Mouse (Mus musculus) CH12.LX (cell line): ENCODE data around the gene 2310079G19Rik. TPM values are rescaled to one million over a fixed set of nuclear protein-coding genes. Genes with fewer than 3 reads are reported as not detected.

ENCODE experiments used
- DNase-seq: peaks from one replicate; pipeline ENCODE4 v3.0.0-alpha.2; 2013; ENCODE audit errors: extremely low read depth
- H3K27ac ChIP-seq: 2 replicates; pipeline ENCODE4 v1.5.1; 2012; ENCODE audit warnings: low read depth, mild to moderate bottlenecking, control low read depth, moderate library complexity; ENCODE audit not compliant: insufficient read depth
- H3K27me3 ChIP-seq: replicated peaks from 2 replicates; pipeline ENCODE3; 2012; ENCODE audit warnings: inconsistent platforms
- H3K36me3 ChIP-seq, 2 experiments: replicated peaks in 1 of 2; 2 replicates each; pipeline versions ENCODE3 to v1.6.1; 2012; ENCODE audit warnings: inconsistent platforms in 1 of 2, low read length in 1 of 2, mild to moderate bottlenecking in 1 of 2, mixed read lengths in 1 of 2, moderate library complexity in 1 of 2; ENCODE audit not compliant: control insufficient read depth in 1 of 2, insufficient read depth in 1 of 2
- H3K4me1 ChIP-seq, 2 experiments: 2 replicates each; pipeline ENCODE4 v1.6.1; 2012; ENCODE audit warnings: inconsistent platforms in 1 of 2, moderate library complexity in 1 of 2; ENCODE audit not compliant: insufficient read depth in 2 of 2, control insufficient read depth in 1 of 2
- H3K4me2 ChIP-seq: 2 replicates; pipeline ENCODE4 v1.6.1; 2012; ENCODE audit warnings: low read depth, mild to moderate bottlenecking, control low read depth; ENCODE audit not compliant: poor library complexity, insufficient read depth, severe bottlenecking
- H3K4me3 ChIP-seq, 3 experiments: fragments of 150-350 bp in 1 of 3; sonication (generic) in 1 of 3; replicated peaks in 1 of 3; 2 replicates each; pipeline versions ENCODE3 to v1.5.1; 2011 to 2012; ENCODE audit warnings: low read depth in 2 of 3, low read length in 2 of 3, mild to moderate bottlenecking in 2 of 3, moderate library complexity in 2 of 3, control low read depth in 1 of 3, improper control_type of control experiment in 1 of 3, inconsistent platforms in 1 of 3, mixed read lengths in 1 of 3; ENCODE audit not compliant: poor library complexity in 1 of 3
- H3K79me2 ChIP-seq: replicated peaks from 2 replicates; pipeline ENCODE4 v1.6.1; 2012; ENCODE audit warnings: mild to moderate bottlenecking, moderate library complexity; ENCODE audit not compliant: control insufficient read depth, poor library complexity, insufficient read depth, severe bottlenecking; ENCODE audit errors: extremely low read depth
- H3K9ac ChIP-seq: 2 replicates; pipeline ENCODE4 v1.6.1; 2012; ENCODE audit warnings: low read depth, mild to moderate bottlenecking, control low read depth, moderate library complexity; ENCODE audit not compliant: insufficient read depth
- H3K9me3 ChIP-seq: replicated peaks from 2 replicates; pipeline ENCODE3; 2012; ENCODE audit warnings: low read length, inconsistent platforms, mixed read lengths
- BHLHE40 ChIP-seq: IDR thresholded peaks from 2 replicates; pipeline ENCODE4 v1.6.1; 2011; ENCODE audit warnings: mild to moderate bottlenecking, low read depth, low read length, improper control_type of control experiment
- CHD1 ChIP-seq: IDR thresholded peaks from 2 replicates; pipeline ENCODE4 v1.6.1; 2012; ENCODE audit warnings: low read depth, low read length, improper control_type of control experiment, inconsistent platforms
- CTCF ChIP-seq, 2 experiments: IDR thresholded peaks in 1 of 2; conservative IDR thresholded peaks in 1 of 2; 2 replicates each; pipeline ENCODE4 v1.5.1; 2011 to 2012; ENCODE audit warnings: low read depth in 2 of 2, low read length in 2 of 2, improper control_type of control experiment in 1 of 2, inconsistent platforms in 1 of 2, mild to moderate bottlenecking in 1 of 2, moderate library complexity in 1 of 2
- E2F4 ChIP-seq: IDR thresholded peaks from 2 replicates; pipeline ENCODE4 v1.6.1; 2011; ENCODE audit warnings: low read depth, low read length, improper control_type of control experiment; ENCODE audit not compliant: insufficient replicate concordance
- ETS1 ChIP-seq: conservative IDR thresholded peaks from 2 replicates; pipeline ENCODE4 v1.6.1; 2012; ENCODE audit warnings: low read depth, mild to moderate bottlenecking, inconsistent platforms, low read length, improper control_type of control experiment, moderate library complexity
- IRF4 ChIP-seq: IDR thresholded peaks from 2 replicates; pipeline ENCODE4 v1.6.1; 2014; ENCODE audit warnings: low read depth, mild to moderate bottlenecking, inconsistent platforms, low read length, improper control_type of control experiment
- JUND ChIP-seq: conservative IDR thresholded peaks from 2 replicates; pipeline ENCODE4 v1.6.1; 2011; ENCODE audit warnings: low read depth, low read length, improper control_type of control experiment
- KAT2A ChIP-seq: IDR thresholded peaks from 2 replicates; pipeline ENCODE4 v1.6.1; 2012; ENCODE audit warnings: low read length, improper control_type of control experiment, inconsistent platforms; ENCODE audit not compliant: insufficient replicate concordance
- MAFK ChIP-seq: IDR thresholded peaks from 2 replicates; pipeline ENCODE4 v1.6.1; 2011; ENCODE audit warnings: low read length, improper control_type of control experiment; ENCODE audit not compliant: insufficient replicate concordance
- MAX ChIP-seq: IDR thresholded peaks from 2 replicates; pipeline ENCODE4 v1.6.1; 2011; ENCODE audit warnings: low read length, improper control_type of control experiment
- MAZ ChIP-seq: IDR thresholded peaks from 2 replicates; pipeline ENCODE4 v1.6.1; 2012; ENCODE audit warnings: low read depth, mild to moderate bottlenecking, inconsistent platforms, low read length, improper control_type of control experiment, moderate library complexity
- MXI1 ChIP-seq: IDR thresholded peaks from 2 replicates; pipeline ENCODE4 v1.6.1; 2011; ENCODE audit warnings: mild to moderate bottlenecking, low read depth, low read length, improper control_type of control experiment
- MYC ChIP-seq: IDR thresholded peaks from 2 replicates; pipeline ENCODE4 v1.6.1; 2011; ENCODE audit warnings: low read depth, mild to moderate bottlenecking, improper control_type of control experiment, low read length
- NELFE ChIP-seq: IDR thresholded peaks from 2 replicates; pipeline ENCODE4 v1.6.1; 2011; ENCODE audit warnings: low read depth, low read length, improper control_type of control experiment
- NRF1 ChIP-seq: IDR thresholded peaks from 2 replicates; pipeline ENCODE4 v1.6.1; 2014; ENCODE audit warnings: low read depth, mild to moderate bottlenecking, inconsistent platforms, low read length, improper control_type of control experiment, moderate library complexity
- PAX5 ChIP-seq: IDR thresholded peaks from 2 replicates; pipeline ENCODE4 v1.6.1; 2012; ENCODE audit warnings: low read length, inconsistent platforms, mixed read lengths
- POLR2AphosphoS2 ChIP-seq: IDR thresholded peaks from 2 replicates; pipeline ENCODE4 v1.6.1; 2011; ENCODE audit warnings: low read depth, low read length, improper control_type of control experiment
- RAD21 ChIP-seq: IDR thresholded peaks from 2 replicates; pipeline ENCODE4 v1.6.1; 2011; ENCODE audit warnings: low read depth, mild to moderate bottlenecking, low read length, improper control_type of control experiment, moderate library complexity
- SMC3 ChIP-seq: IDR thresholded peaks from 2 replicates; pipeline ENCODE4 v1.6.1; 2011; ENCODE audit warnings: low read depth, low read length, improper control_type of control experiment
- TBP ChIP-seq: conservative IDR thresholded peaks from 2 replicates; pipeline ENCODE4 v1.6.1; 2011; ENCODE audit warnings: low read depth, low read length, improper control_type of control experiment
- UBTF ChIP-seq: IDR thresholded peaks from 2 replicates; pipeline ENCODE4 v1.6.1; 2012; ENCODE audit warnings: low read depth, mild to moderate bottlenecking, inconsistent platforms, low read length, improper control_type of control experiment, moderate library complexity
- USF1 ChIP-seq: IDR thresholded peaks from 2 replicates; pipeline ENCODE4 v1.6.1; 2014; ENCODE audit warnings: low read depth, mild to moderate bottlenecking, inconsistent platforms, low read length, improper control_type of control experiment
- ZNF384 ChIP-seq: IDR thresholded peaks from 2 replicates; pipeline ENCODE4 v1.6.1; 2012; ENCODE audit warnings: low read depth, low read length, improper control_type of control experiment, inconsistent platforms
- dilution Hi-C: fragments of 300-500 bp; cut with MboI; formaldehyde crosslinking; loops from 2 replicates; pipeline ENCODE4 v1.14.3; 2020; ENCODE audit warnings: low sequenced_read_pairs; ENCODE audit not compliant: extremely low pct_unique_long_range_greater_than_20kb, extremely low pct_ligation_motif_present
- in situ Hi-C: fragments of 300-500 bp; cut with MboI; formaldehyde crosslinking; loops from 3 replicates; pipeline ENCODE4 v1.14.3; 2019; ENCODE audit warnings: low sequenced_read_pairs, low pct_ligation_motif_present, low pct_unique_long_range_greater_than_20kb, mixed read lengths
- polyA plus RNA-seq: library from polyadenylated mRNA; unstranded; fragments of >175 nt; gene quantifications from 2 replicates; pipeline ENCODE4 v1.2.1, GENCODE M21; 2012; ENCODE audit warnings: low read depth; ENCODE audit not compliant: insufficient read length
- total RNA-seq, 2 experiments: library from RNA; depleted of rRNA; stranded (reverse); fragments of 300-350 nt in 1 of 2; fragments of >200 nt in 1 of 2; gene quantifications; 2 replicates each; pipeline ENCODE4 v1.2.3; 2012 to 2014

Gene 2310079G19Rik
- total and polyA plus RNA-seq, 3 experiments = not detected

DNA sequence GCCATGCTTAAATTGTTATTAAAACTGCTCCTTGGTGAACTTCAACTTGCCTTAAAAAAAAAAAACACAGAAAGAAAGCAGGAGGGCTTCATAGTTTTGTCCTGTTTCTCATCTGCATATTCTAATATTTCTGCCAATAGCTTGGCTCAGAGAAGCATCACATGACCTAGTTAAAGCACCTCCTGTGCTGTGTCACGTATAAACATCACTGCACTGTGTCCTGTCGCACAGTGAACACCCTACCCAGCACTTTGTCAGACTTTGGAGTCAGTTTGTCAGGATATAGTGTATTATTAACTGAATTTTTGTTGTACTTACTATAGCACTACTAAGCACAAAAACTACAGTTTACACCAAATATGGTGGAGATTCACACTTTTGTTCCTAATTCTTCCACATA is 24.5 kb upstream of the 2310079G19Rik start:
- in situ Hi-C loops (no loop called here), dilution Hi-C loops (no loop called here)
- TF ChIP-seq ZNF384 = no peak
- TF ChIP-seq CHD1 = no peak
- no peak for TF ChIP-seq NELFE
- no peak for TF ChIP-seq PAX5
- TF ChIP-seq MAZ = no peak
- TF ChIP-seq UBTF = no peak
- no peak for TF ChIP-seq JUND
- TF ChIP-seq RAD21 = no peak
- no peak for DNase-seq
- H3K9me3 ChIP-seq = peaks cover 52% of the 10 kb centered on the region
- H3K27me3 ChIP-seq = no peaks in the 10 kb centered on the region
- no peaks in the 10 kb centered on the region for H3K79me2 ChIP-seq
- H3K4me3 ChIP-seq = no peak overlapping the region
- no peak overlapping the region for H3K9ac ChIP-seq
- H3K4me2 ChIP-seq = no peak overlapping the region
- H3K36me3 ChIP-seq = no peaks in the 10 kb centered on the region
- no peak overlapping the region for H3K27ac ChIP-seq
- H3K4me1 ChIP-seq = no peaks in the 10 kb centered on the region

- in situ Hi-C loops = no loop called here
- H3K9ac ChIP-seq = no peak overlapping the region
- H3K27ac ChIP-seq = no peak overlapping the region
- H3K4me3 ChIP-seq = no peak overlapping the region
- no peak for DNase-seq
- no peak overlapping the region for H3K4me2 ChIP-seq
- no peaks in the 10 kb centered on the region for H3K36me3 ChIP-seq
- H3K27me3 ChIP-seq = no peaks in the 10 kb centered on the region
- no peaks in the 10 kb centered on the region for H3K79me2 ChIP-seq
- TF ChIP-seq MAFK (no peak), CTCF (conservative IDR thresholded peaks at IDR 0.05 in 1 of 2, IDR thresholded peaks at IDR 0.05 in 1 of 2; ENCODE audit: low read depth in 2 of 2, low read length in 2 of 2) (no peak)
- TF ChIP-seq, all 38 proteins: peak for 0
- peaks cover 54% of the 10 kb centered on the region for H3K9me3 ChIP-seq
- H3K4me1 ChIP-seq = no peaks in the 10 kb centered on the region
- dilution Hi-C loops = no loop called here
These were observed 23.6 kb upstream of the 2310079G19Rik start for GRCm38 (mm10) chr16:88651082-88651481.

GRCm38 (mm10) chr16:88647358-88647846 is 19.9 kb upstream of the 2310079G19Rik start, which contains the start of gene Krtap26-1:
Gene Krtap26-1, minus strand, starts transcription at chr16:88647796.
- no peaks in the 10 kb centered on the region for H3K79me2 ChIP-seq
- peaks cover 58% of the 10 kb centered on the region for H3K9me3 ChIP-seq
- DNase-seq = no peak
- no peaks in the 10 kb centered on the region for H3K36me3 ChIP-seq
- TF ChIP-seq ZNF384 (no peak), KAT2A (no peak), NRF1 (no peak), ETS1 (no peak), USF1 (no peak), MYC (no peak), POLR2AphosphoS2 (no peak), CHD1 (no peak), IRF4 (no peak), MXI1 (no peak), BHLHE40 (no peak), SMC3 (no peak), JUND (no peak), E2F4 (no peak), TBP (no peak), MAX (no peak)
- in situ Hi-C loops (no loop called here), dilution Hi-C loops (no loop called here)
- H3K4me3 ChIP-seq = no peak within 1 kb of the TSS
- H3K4me2 ChIP-seq = no peak within 1 kb of the TSS
- H3K27me3 ChIP-seq = no peaks in the 10 kb centered on the region
- no peak within 1 kb of the TSS for H3K27ac ChIP-seq
- no peaks in the 10 kb centered on the region for H3K4me1 ChIP-seq
- H3K9ac ChIP-seq = no peak within 1 kb of the TSS
